Mouse (Mus musculus) CD4-positive, CD25-positive, alpha-beta regulatory T cell, adult 9 weeks (primary cell): ENCODE results near the gene AC109138.7. TPM values are rescaled to one million over a fixed set of nuclear protein-coding genes. Genes with fewer than 3 reads are reported as not detected.

Source experiments
- polyA plus RNA-seq: library from polyadenylated mRNA; unstranded; fragments of 100-300 nt; shearing (Covaris generic); gene quantifications from one replicate; pipeline ENCODE4 v1.2.1, GENCODE M21; 2017

AC109138.7 gene
- polyA plus RNA-seq: not detected

GRCm38 (mm10) chr19:4214071-4214770, at the start of gene AC109138.7, which contains the start of gene Clcf1:
AC109138.7 (plus strand) TSS chr19:4214357.
Clcf1 (plus strand) TSS chr19:4214238.

GRCm38 (mm10) chr19:4175368-4175947, 38.7 kb upstream of the AC109138.7 start, which contains the start of gene Carns1:
Carns1 (minus strand) TSS chr19:4175479.

DNA sequence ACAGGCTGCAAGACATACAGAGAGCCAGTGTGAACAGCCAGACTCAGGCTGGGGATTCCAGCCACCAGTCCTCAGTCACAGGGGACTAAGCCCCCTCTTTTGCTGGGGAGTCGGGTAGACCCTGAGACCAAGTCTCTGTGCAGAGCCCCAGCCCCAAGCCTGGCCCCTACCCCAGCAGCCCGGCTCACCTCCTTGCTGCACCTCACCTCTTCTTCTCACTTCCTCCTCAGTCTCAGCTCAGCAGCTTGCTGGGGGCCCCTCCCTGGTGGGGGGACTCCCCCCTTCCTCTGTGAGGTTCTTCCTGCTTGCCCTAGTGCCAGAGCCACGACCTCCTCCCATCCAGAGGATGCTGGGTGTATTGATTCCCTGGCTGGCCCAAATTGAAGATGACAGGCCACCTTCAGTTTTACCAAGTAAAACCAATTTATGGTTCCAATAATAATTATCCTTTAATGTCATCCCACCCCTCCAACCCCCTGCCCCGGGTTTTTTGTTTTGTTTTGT, 23.3 kb upstream of the AC109138.7 start, which contains the start of gene Tbc1d10c:
Gene Tbc1d10c, minus strand, starts transcription at position 454 of the 504 bp plus-strand sequence.

DNA sequence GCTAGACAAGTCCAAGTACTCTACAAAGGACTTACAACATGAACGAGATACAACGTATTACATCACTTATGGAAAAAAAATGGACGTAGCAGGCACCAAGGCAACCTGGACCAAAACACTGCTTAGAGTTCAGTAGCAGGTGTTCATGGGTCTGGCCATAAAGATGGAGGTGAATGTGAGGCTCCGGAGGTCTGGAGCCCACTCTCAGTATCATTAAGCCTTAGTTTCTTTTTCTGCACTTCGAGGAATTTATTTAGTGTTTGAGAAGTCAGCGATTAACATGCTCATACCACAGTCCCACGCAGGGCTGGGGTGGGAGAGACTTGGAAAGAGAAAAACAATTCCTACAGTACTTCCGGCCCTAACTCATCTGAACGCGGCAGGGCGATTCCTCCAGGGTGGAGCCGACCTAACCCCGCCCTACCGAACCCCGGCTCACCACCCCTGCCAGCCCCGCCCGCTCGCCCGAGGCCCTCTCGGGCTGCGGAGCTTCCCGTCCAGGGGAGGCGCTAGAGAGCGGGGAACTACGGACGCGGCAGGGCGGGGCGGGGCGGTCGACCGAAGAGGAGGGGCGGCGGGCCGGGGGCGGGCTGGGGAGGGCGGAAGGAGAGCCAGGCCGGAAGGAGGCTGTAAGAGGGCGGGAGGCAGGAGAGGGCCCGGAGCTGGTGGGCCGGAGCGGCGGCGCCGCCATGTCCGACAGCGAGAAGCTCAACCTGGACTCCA, 22.5 kb upstream of the AC109138.7 start, which contains the start of gene Ppp1ca:
Gene Ppp1ca, plus strand, starts transcription at position 538 of the 723 bp plus-strand sequence.

GRCm38 (mm10) chr19:4201291-4201909, 12.8 kb upstream of the AC109138.7 start, which contains the start of gene Rad9a:
Rad9a (minus strand) TSS chr19:4201662.

DNA sequence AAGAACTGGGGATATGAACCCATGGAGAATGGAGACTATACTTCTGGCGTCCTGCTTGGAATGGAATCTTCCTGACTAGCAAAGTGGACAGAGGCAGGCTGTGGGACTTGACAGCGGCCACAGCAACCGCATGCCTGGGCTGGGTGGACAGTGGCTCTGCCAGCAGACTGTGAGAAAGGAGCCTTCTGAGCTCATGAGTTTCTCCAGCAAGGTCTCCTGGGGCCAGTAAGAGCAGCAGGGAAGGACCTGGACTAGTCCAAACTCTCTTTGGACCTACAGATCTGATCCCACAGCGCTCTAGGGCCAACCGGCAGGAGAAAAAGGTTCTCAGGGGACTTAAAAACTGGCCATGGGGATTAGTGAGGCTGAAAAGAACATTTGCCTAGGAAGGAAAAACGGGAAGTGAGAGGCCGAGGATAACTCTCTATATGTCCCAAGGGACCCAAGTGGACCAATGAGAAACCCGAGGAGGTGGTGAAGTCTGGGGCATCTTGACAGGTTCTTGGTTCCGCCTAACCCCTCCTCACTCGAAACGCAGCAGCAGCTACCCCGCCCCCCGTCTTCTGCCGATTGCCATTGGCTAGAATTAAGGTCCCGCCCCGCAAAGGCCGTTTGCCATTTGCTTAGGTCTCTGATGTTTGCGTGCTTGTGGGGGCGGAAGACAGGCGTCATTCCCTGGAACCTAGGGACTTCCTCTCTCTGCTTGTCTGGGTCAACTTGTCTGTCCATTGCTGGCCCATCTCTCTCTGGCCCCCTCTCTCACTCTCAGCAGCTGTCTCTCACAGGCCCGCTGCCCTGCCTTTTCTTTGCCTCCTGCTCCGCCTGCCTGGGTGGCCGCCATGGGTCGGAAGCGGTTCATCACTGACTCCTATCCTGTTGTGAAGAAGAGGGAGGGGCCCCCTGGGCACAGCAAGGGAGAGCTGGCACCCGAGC, 17.4 kb downstream of the AC109138.7 start, which contains the start of gene Pold4:
Gene Pold4, plus strand, starts transcription at position 647 of the 933 bp plus-strand sequence.

GRCm38 (mm10) chr19:4268566-4269361, 54.6 kb downstream of the AC109138.7 start, which contains the start of gene Ssh3:
Ssh3 (minus strand) TSS chr19:4269180.

Other genes starting within 250 kb of the AC109138.7 start
- gene Aldh3b2, start 242.0 kb upstream of the AC109138.7 start, polyA plus RNA-seq: not detected
- 0.71 TPM for gene Acy3, start 227.8 kb upstream of the AC109138.7 start, polyA plus RNA-seq
- not detected for gene Tbx10, start 221.6 kb upstream of the AC109138.7 start, polyA plus RNA-seq
- 9.1 TPM for gene Nudt8, start 213.8 kb upstream of the AC109138.7 start, polyA plus RNA-seq
- gene Gm49405, start 213.7 kb upstream of the AC109138.7 start, polyA plus RNA-seq: 1.4 TPM
- gene Doc2g, start 211.0 kb upstream of the AC109138.7 start, polyA plus RNA-seq: 2.1 TPM
- 169 TPM for gene Ndufv1, start 201.6 kb upstream of the AC109138.7 start, polyA plus RNA-seq
- 708 TPM for gene Gstp1, start 176.4 kb upstream of the AC109138.7 start, polyA plus RNA-seq
- 3.2 TPM for gene Gstp2, start 168.3 kb upstream of the AC109138.7 start, polyA plus RNA-seq
- gene Gstp3, start 154.8 kb upstream of the AC109138.7 start, polyA plus RNA-seq: 149 TPM
- gene Cabp2, start 132.8 kb upstream of the AC109138.7 start, polyA plus RNA-seq: not detected
- 1,029 TPM for gene Cdk2ap2, start 117.2 kb upstream of the AC109138.7 start, polyA plus RNA-seq
- 346 TPM for gene Pitpnm1, start 114.4 kb upstream of the AC109138.7 start, polyA plus RNA-seq
- 228 TPM for gene Aip, start 88.5 kb upstream of the AC109138.7 start, polyA plus RNA-seq
- gene Gpr152, start 74.6 kb upstream of the AC109138.7 start, polyA plus RNA-seq: not detected
- gene Cabp4, start 70.3 kb upstream of the AC109138.7 start, polyA plus RNA-seq: 0.38 TPM
- gene Coro1b, start 65.7 kb upstream of the AC109138.7 start, polyA plus RNA-seq: 424 TPM
- gene Ptprcap, start 60.8 kb upstream of the AC109138.7 start, polyA plus RNA-seq: 1,706 TPM
- gene Rps6kb2, start 51.0 kb upstream of the AC109138.7 start, polyA plus RNA-seq: 58.8 TPM
- gene Carns1, start 38.9 kb upstream of the AC109138.7 start, polyA plus RNA-seq: 11.0 TPM
- gene Tbc1d10c, start 23.1 kb upstream of the AC109138.7 start, polyA plus RNA-seq: 828 TPM
- 1,287 TPM for gene Ppp1ca, start 22.3 kb upstream of the AC109138.7 start, polyA plus RNA-seq
- 82.8 TPM for gene Rad9a, start 12.7 kb upstream of the AC109138.7 start, polyA plus RNA-seq
- 39.2 TPM for gene Clcf1, start 119 bp upstream of the AC109138.7 start, polyA plus RNA-seq
- gene Pold4, start 17.5 kb downstream of the AC109138.7 start, polyA plus RNA-seq: 139 TPM
- 1.5 TPM for gene Ssh3, start 54.8 kb downstream of the AC109138.7 start, polyA plus RNA-seq
- gene Ankrd13d, start 68.8 kb downstream of the AC109138.7 start, polyA plus RNA-seq: 3.8 TPM
- 52.5 TPM for gene Grk2, start 91.9 kb downstream of the AC109138.7 start, polyA plus RNA-seq
- gene Kdm2a, start 183.9 kb downstream of the AC109138.7 start, polyA plus RNA-seq: 64.3 TPM
- gene Rhod, start 225.1 kb downstream of the AC109138.7 start, polyA plus RNA-seq: 3.0 TPM